Mouse (Mus musculus): ENCODE results near the gene Il2rb.

DNA sequence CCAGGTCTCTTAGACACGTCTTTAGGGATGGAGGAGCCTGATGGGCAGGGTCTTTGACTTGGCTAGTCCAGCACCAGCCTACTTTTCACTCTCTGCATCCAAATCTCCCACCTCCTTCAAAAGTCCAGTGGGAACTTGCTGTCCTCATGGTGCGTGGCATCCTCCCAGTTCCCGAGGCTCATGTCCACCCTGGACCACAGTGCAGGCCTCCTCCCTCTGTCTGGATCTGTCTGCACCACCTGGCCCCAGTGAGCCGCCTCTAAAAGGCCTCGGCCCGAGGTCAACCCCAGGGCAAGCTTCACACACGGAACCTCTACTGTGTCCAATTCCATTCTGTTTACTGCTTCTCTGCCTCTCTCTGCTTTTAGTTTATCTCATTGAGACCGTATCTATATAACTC, 26.3 kb upstream of the Il2rb start:
- TF ChIP-seq POLR2A (IDR thresholded peaks at IDR 0.05; ENCODE audit: borderline replicate concordance, extremely low read depth, low read depth, low read length): no peak
- no peak for TF ChIP-seq CTCF (IDR thresholded peaks at IDR 0.05; ENCODE audit: insufficient read depth, low read length)

Data from lung, adult 2 months (tissue).